Mouse (Mus musculus) limb, embryonic 14.5 days (tissue): ENCODE measurements around the gene C87436. TPM values are rescaled to one million over a fixed set of nuclear protein-coding genes. Genes with fewer than 3 reads are reported as not detected.

Experiments used
- ATAC-seq: fragments of 200-750 bp; cut with Nextera tagmentation; 2 replicates; pipeline ENCODE4 v1.8.0; 2017; ENCODE audit warnings: low read depth, moderate number of reproducible peaks, moderate TSS enrichment; ENCODE audit not compliant: low FRiP score
- DNase-seq: peaks from one replicate; pipeline ENCODE4 v3.0.0-alpha.2; 2015; ENCODE audit warnings: low spot score
- H3K27ac ChIP-seq: fragments of 300-500 bp; sonication (generic); replicated peaks from 2 replicates; pipeline ENCODE4 v1.5.1; 2014; ENCODE audit warnings: low read depth, mild to moderate bottlenecking, low read length, moderate library complexity, mixed read lengths
- H3K27me3 ChIP-seq: fragments of 300-500 bp; sonication (generic); 2 replicates; pipeline ENCODE4 v1.6.1; 2014; ENCODE audit warnings: low read length, mixed read lengths; ENCODE audit not compliant: control insufficient read depth, insufficient read depth
- H3K36me3 ChIP-seq: fragments of 300-500 bp; sonication (generic); 2 replicates; pipeline ENCODE4 v1.6.1; 2014; ENCODE audit warnings: mild to moderate bottlenecking, low read length, moderate library complexity, mixed read lengths; ENCODE audit not compliant: control insufficient read depth, insufficient read depth
- H3K4me1 ChIP-seq: fragments of 300-500 bp; sonication (generic); 2 replicates; pipeline ENCODE4 v1.6.1; 2014; ENCODE audit warnings: antibody characterized with exemption, low read length, mixed read lengths; ENCODE audit not compliant: control insufficient read depth, insufficient read depth
- H3K4me2 ChIP-seq: fragments of 300-500 bp; sonication (generic); replicated peaks from 2 replicates; pipeline ENCODE4 v1.6.1; 2014; ENCODE audit warnings: low read depth, mild to moderate bottlenecking, low read length, moderate library complexity; ENCODE audit not compliant: severe bottlenecking
- H3K4me3 ChIP-seq: fragments of 300-500 bp; sonication (generic); replicated peaks from 2 replicates; pipeline ENCODE4 v1.5.1; 2014; ENCODE audit warnings: low read length
- H3K9ac ChIP-seq: fragments of 300-500 bp; sonication (generic); 2 replicates; pipeline ENCODE4 v1.6.1; 2014; ENCODE audit warnings: mild to moderate bottlenecking, low read depth, low read length, moderate library complexity; ENCODE audit not compliant: severe bottlenecking
- H3K9me3 ChIP-seq: fragments of 300-500 bp; sonication (generic); 2 replicates; pipeline ENCODE4 v1.6.1; 2016; ENCODE audit warnings: low read length; ENCODE audit not compliant: control insufficient read depth
- POLR2A ChIP-seq: fragments of 200-500 bp; IDR thresholded peaks from 2 replicates; pipeline ENCODE4 v1.8.0; 2012; ENCODE audit warnings: inconsistent platforms, mild to moderate bottlenecking, moderate library complexity, borderline replicate concordance; ENCODE audit not compliant: insufficient read depth, insufficient read length; ENCODE audit errors: extremely low read depth
- WGBS: fragments of 180-500 bp; shearing (Covaris S2); extraction: QIAGEN DNeasy Blood & Tissue Kit; methylation state at CpG from one replicate; pipeline ENCODE4 v1.1.7; 2014; 5-methylcytosine and 5-hydroxymethylcytosine counted together
- polyA plus RNA-seq, 2 experiments: library from polyadenylated mRNA; depleted of rRNA in 1 of 2; stranded (reverse) in 1 of 2; unstranded in 1 of 2; fragments of >200 nt; fragmentation: Nextera tagmentation in 1 of 2; extraction: Ambion mirVana in 1 of 2; gene quantifications; 2 replicates each; pipeline versions ENCODE4 v1.2.1 to v1.2.3; 2012 to 2014

Gene C87436
- polyA plus RNA-seq, 2 experiments: 19.1 to 20.6 TPM

DNA sequence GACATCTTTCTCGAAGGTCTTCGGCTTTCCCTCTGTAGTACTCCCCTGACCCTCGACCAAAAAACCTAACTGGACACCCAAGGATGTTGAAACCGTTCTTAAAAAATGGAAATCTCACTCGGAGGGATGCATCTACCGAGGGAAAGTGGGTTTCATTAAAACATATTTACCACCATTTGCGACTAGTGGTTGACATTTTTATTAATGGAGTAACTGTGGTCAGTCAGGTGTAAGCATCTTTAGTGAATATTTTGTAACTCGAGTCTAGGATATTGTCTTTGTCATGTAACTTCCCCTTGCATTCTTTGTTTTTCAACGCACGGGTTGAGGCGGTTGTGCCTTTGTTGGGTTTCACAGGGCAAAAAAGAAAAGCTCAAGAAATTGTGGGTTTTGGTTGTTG lies 33.2 kb upstream of the C87436 start:
- WGBS: under 1% methylated on average over 11 of the region's 11 CpGs
- Histone ChIP-seq H3K27me3 (no peaks in the 10 kb centered on the region), H3K4me1 (peaks cover 14% of the 10 kb centered on the region), H3K4me2 (peak overlapping the region; percentile 59), H3K9ac (peak overlapping the region; percentile 98), H3K9me3 (no peaks in the 10 kb centered on the region), H3K27ac (peak overlapping the region; percentile 99), H3K36me3 (peaks cover 16% of the 10 kb centered on the region), H3K4me3 (peak overlapping the region; percentile 67)
- ATAC-seq (no peak), DNase-seq (no peak)
- TF ChIP-seq POLR2A: no peak

DNA sequence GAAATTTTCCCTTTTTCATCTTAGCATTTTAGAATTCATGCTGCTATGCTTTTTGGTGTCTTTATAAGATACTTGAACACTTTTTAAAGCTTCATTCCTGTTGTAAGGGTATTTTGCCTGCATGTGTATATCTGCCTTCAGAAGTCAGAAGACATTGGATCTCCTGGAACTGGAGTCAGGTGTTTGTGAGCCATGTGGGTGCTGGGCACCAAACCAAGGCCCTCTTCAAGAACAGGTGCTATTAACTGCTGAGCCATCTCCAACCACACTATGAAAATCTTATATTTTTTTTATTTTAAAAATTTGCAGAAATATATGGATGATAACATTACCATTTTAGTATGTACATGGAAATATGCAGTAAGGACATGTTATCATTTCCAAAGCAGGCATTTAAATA lies 31.9 kb upstream of the C87436 start:
- TF ChIP-seq POLR2A: no peak
- Histone ChIP-seq H3K4me3 (no peak overlapping the region), H3K9me3 (no peaks in the 10 kb centered on the region), H3K27me3 (no peaks in the 10 kb centered on the region), H3K4me2 (peak overlapping the region; percentile 39), H3K4me1 (peaks cover 11% of the 10 kb centered on the region), H3K36me3 (peaks cover 16% of the 10 kb centered on the region), H3K9ac (no peak overlapping the region), H3K27ac (no peak overlapping the region)
- DNase-seq (no peak), ATAC-seq (no peak)

DNA sequence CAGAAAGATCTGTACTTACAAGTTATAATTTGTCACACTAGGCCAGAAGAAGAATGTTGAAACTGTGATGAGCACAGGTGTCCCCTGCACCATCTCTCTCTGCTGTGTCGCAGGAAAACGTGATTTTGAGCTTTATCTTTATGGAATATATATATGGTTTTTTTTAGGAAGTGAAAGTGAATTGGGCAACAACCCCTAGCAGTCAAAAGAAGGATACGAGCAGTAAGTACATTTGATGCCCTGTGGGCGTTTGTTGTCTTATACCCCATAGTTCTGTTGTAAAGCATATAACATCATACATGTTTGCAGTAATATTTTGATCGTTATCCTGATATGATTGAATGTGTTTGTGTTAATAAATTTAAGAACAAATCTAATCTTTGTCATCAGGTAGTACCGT lies 19.5 kb upstream of the C87436 start:
- no peak for DNase-seq
- no peak for TF ChIP-seq POLR2A
- Histone ChIP-seq H3K27ac (no peak overlapping the region), H3K4me3 (no peak overlapping the region), H3K4me1 (no peaks in the 10 kb centered on the region), H3K9ac (no peak overlapping the region), H3K4me2 (no peak overlapping the region), H3K9me3 (no peaks in the 10 kb centered on the region), H3K36me3 (peaks cover 85% of the 10 kb centered on the region), H3K27me3 (no peaks in the 10 kb centered on the region)
- ATAC-seq: no peak
- 89% methylated on average over 6 of the region's 6 CpGs for WGBS

DNA sequence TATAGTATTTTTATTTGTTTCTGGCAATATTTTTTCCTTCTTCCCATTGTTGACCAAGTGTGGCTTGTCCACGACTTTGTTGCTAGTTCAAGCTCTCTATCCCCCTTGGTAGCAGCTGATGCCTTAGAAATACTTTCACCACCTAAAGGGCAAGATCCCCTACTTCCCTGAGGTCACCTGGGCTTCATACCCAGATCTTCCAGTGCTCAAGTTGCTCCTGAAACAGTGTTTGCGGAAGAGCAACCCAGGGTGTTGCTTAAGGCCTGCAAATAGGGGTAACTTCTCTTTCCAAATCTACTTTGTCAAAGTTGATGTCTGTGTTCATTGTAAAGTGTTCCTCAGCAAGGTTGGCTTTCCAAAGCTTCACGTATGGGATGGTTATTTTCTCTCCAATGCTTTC lies 18.9 kb upstream of the C87436 start:
- TF ChIP-seq POLR2A: no peak
- no peaks in the 10 kb centered on the region for H3K9me3 ChIP-seq
- H3K9ac ChIP-seq: no peak overlapping the region
- no peak overlapping the region for H3K4me3 ChIP-seq
- no peak for ATAC-seq
- H3K4me2 ChIP-seq: no peak overlapping the region
- DNase-seq: no peak
- no peaks in the 10 kb centered on the region for H3K27me3 ChIP-seq
- no peaks in the 10 kb centered on the region for H3K4me1 ChIP-seq
- peaks cover 83% of the 10 kb centered on the region for H3K36me3 ChIP-seq
- no peak overlapping the region for H3K27ac ChIP-seq
- 93% methylated on average over 3 of the region's 3 CpGs for WGBS

DNA sequence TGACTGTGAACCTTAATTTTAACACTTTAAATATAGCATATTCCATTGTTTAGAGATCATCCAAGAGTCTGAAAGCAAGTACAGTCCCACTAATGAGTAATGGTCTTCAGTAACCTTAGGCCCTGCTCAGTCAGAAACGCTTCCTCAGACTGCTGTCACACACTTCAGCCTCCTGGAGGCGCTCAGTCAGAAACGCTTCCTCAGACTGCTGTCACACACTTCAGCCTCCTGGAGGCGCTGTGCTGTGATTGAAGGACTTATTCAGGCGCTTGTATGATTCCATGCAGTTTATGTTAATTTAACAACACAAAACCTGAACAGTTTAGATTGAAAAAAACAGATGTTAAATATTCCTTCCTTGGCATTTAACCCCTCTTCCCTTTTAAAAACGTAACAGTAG lies 17.7 kb upstream of the C87436 start:
- Histone ChIP-seq H3K4me3 (no peak overlapping the region), H3K27me3 (no peaks in the 10 kb centered on the region), H3K36me3 (peaks cover 85% of the 10 kb centered on the region), H3K9me3 (no peaks in the 10 kb centered on the region), H3K4me1 (no peaks in the 10 kb centered on the region), H3K9ac (no peak overlapping the region), H3K4me2 (no peak overlapping the region), H3K27ac (no peak overlapping the region)
- no peak for TF ChIP-seq POLR2A
- ATAC-seq (no peak), DNase-seq (no peak)
- 78% methylated on average over 6 of the region's 6 CpGs for WGBS

DNA sequence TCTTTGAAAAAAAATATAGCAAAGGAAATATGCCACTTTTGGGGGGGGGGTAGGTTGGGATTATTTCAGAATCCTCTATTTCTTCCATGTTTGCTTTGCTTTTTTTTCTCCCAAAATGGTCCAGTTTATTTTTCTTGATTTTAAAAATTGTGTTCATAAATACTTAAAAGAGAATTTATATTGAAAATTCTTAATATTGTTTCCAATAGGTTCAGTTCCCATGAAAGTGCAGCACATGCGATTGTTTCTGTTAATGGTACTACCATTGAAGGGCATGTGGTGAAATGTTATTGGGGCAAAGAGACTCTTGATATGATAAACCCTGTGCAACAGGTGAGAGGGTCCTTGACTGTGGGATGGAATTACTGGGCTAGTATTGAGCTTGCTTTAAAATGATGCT lies 11.8 kb upstream of the C87436 start, which contains the start of gene Gm44790:
Gene Gm44790 (plus strand): TSS at position 301 of the 400 bp plus-strand sequence.
- H3K9ac ChIP-seq: no peak within 1 kb of the TSS
- H3K27ac ChIP-seq: no peak within 1 kb of the TSS
- H3K4me1 ChIP-seq: no peaks in the 10 kb centered on the region
- ATAC-seq (no peak), DNase-seq (no peak)
- no peak within 1 kb of the TSS for H3K4me2 ChIP-seq
- no peak for TF ChIP-seq POLR2A
- H3K36me3 ChIP-seq: peaks cover 87% of the 10 kb centered on the region
- H3K9me3 ChIP-seq: no peaks in the 10 kb centered on the region
- H3K4me3 ChIP-seq: no peak within 1 kb of the TSS
- no peaks in the 10 kb centered on the region for H3K27me3 ChIP-seq
- 96% methylated on average over 1 of the region's 1 CpGs for WGBS
